Mouse (Mus musculus) urinary bladder, adult 2 months (tissue): ENCODE results near the gene Eif4g3. TPM values are rescaled to one million over a fixed set of nuclear protein-coding genes. Genes with fewer than 3 reads are reported as not detected.

Experiments
- DNase-seq: peaks from one replicate; pipeline ENCODE4 v3.0.0; 2022; ENCODE audit warnings: low spot score
- polyA plus RNA-seq: library from polyadenylated mRNA; depleted of rRNA; stranded (reverse); fragments of >200 nt; gene quantifications from 2 replicates; pipeline ENCODE4 v1.2.3, GENCODE M21; 2012

Gene Eif4g3
- polyA plus RNA-seq, 1 experiment = 64.2 TPM

DNA sequence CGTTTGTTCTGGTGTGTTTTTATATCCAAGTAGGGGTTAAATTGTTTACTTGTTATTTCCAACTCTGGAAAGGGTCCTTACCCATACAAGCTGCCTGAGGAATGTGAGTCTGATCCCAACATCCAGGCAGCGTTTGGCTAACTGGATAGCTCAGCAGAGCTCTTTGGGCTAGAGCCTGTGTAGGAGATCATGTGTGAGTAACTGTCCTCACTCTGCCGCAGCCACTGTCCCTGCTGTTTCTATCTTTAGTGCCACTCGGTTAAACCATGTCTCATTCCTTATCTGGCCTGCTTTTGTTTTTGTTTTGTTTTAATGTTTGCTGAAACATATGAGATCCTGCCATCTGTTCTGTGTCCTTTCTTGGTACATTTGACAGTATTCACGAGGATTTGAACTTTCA lies 168.1 kb downstream of the Eif4g3 start:
- no peak for DNase-seq

DNA sequence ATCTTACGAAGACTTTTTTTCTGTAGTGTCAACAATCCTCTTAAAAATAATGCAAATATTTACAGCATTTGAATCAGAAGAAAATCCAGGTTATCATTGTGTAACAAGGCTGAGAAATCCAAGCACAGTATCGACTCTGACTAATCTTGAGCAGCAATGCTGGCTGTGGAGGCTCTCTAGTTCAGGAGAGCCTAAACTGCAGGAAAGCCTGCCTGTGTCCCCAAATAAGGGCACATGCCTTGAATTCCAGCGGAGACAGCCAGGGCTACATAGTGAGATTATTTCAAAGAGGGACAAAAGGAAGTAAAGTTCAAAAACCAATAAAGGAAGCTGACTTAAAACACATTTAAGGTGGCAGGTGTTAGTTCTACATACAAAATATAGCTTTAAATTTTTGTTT lies 168.7 kb downstream of the Eif4g3 start:
- no peak for DNase-seq

DNA sequence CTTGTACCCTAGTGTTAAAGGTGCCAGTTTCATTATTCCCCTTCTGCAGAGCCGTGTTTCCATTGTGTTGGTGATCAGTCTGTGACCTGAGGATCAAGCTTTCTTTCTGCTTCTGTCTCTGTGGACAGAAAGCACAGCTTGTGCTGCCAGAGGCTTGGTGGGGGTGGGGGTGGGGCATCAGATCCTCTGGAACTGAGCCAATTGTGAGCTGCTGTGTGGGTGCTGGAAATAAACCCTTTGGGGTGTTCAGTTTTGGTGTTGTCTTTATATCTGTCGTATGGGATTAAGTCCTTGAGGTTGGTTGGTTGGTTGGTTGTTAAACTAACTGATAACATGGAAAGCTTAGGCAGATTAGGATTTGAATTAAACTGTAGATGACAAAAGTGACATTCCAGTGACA lies 171.0 kb downstream of the Eif4g3 start:
- no peak for DNase-seq

DNA sequence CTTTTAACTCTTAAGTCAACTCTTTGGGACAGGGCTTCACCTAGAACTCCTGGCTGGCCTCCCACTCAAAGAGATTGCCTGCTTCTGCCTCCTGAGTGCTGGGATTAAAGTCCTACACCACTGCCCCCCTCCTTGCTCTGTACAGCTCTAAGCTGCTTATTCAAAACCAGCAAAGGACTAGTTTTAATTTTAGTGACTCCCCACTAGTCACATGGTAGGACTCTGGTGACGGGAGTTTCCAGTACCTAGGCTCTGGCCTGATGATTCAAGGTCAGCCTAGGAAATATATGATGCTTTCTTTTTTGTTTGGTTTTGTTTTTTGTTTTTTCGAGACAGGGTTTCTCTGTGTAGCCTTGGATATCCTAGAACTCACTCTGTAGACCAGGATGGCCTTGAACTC lies 172.0 kb downstream of the Eif4g3 start:
- no peak for DNase-seq

DNA sequence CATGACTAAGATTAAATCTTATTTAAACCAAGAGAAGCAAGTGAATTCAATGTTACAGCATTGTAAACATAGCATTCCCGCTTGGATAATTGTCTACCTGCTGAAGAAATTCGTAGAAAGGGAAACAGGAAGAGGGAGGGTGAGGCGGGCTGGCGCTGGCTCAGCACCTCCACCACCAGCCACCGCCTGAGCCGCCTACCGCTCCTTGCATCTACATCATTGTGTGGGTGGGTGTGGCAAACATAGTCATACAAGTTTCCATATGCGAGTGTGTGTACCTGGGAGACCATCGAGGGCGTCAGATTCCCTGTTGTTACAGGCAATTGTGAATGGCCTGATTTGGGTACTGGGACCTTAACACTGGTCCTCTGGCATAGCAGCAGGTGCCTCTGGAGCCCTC lies 173.7 kb downstream of the Eif4g3 start:
- no peak for DNase-seq

DNA sequence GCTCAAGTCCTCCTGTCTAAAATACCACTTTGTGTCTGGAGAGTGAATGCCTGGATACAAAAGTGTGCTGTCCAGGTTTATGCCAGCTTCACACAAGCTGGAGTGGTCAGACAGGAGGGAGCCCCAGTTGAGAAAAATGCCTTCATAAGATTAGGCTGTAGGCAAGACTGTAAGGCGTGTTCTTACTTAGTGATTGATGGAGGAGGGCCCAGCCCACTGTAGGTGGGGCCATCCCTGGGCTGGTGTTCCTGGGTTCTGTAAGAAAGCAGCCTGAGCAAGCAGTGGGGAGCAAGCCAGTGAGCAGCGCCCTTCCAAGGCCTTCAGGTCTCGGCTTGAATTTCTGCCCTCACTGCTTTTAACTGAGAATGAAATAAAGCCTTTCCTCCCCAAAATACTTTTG lies 175.3 kb downstream of the Eif4g3 start:
- DNase-seq = no peak

DNA sequence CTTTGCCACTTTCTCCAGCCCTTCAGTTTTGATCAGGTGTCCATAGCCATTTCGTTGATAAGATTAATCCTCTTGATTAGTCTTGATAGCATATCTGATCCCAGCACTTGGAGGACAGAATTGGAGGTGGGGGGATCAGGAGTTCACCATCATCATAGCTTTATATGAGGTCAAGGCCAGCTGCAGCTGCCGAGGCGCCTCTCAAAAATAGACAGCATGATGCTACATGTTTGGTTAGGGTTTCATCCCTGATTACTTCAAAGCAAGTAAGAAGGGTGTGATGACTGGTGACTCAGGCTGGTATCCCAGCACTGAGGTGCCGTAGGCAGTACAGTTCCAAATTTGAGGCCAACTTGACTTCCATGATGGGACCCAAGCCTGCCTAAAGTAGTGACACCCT lies 176.6 kb downstream of the Eif4g3 start:
- DNase-seq = no peak

DNA sequence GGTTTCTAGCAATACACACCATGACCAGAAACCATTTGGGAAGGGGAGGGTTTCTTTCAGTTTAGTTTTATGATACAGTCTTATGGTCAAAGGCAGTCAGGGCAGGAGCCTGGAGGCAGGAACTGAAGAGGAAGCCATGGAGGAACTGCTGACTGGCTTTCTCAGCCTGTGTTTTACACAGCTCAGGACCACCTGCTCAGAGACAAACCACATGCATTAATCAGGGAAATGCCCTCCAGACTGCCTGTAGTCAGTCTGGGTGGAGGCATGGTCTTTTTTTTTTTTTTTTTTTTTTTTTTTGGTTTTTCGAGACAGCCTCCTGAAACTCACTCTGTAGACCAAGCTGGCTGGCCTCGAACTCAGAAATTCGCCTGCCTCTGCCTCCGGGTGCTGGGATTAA lies 179.9 kb downstream of the Eif4g3 start:
- no peak for DNase-seq

DNA sequence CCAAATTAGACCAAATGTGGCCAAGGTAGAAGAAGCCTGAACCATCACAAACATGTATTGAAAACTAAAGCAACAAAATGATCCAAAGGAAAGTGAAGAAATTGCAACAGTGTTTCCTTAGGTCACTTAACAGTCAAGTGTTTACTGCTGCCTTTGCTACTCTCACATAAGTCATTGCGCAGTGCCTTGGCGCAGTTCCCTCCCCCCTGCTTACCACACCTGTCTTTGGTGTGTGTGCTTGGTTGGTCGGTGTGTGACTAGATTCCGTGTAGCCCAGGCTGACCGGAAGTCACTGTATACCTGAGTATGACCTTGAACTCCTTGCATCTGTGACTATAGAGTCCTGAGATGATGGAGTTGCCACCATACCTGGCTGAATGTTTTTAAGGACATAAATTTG lies 186.6 kb downstream of the Eif4g3 start:
- no peak for DNase-seq

DNA sequence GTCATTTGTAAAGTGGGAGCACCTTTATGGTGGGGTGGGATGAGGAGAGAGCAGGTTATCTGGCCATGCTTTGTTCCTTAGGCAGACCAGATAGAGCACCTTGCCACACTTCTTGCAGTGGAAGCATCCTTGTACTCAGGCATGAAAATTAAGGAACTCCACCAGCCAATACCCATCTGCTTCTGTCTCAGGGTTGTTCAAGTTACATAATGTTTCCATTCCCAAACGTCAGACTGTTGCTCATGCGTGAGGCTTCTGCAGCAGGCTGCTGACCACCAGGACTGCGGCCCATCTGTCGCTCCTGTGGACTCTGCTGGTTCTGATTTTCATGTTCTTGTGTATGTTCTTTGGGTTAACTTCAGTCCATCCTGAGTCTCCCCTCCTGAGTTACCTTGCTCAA lies 187.9 kb downstream of the Eif4g3 start:
- DNase-seq = no peak

DNA sequence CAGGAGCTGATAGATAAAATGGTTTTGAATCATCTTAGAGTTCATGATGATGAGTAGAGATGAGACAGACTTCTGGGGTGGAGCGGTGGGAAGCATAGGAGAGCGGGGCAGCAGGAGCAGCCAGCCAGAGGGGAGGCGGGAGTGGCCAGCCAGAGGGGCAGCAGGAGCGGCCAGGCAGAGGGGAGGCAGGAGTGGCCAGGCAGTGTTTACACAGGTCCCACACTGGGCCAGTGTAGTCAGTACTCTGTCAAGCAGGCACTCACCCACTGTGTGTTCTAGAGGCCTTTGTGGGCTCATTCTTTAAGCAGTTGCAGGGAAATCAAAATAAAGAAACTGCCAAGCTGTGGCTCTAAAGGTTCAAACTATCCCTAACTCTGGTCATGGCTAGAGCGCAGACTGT lies 191.2 kb downstream of the Eif4g3 start:
- DNase-seq = no peak

DNA sequence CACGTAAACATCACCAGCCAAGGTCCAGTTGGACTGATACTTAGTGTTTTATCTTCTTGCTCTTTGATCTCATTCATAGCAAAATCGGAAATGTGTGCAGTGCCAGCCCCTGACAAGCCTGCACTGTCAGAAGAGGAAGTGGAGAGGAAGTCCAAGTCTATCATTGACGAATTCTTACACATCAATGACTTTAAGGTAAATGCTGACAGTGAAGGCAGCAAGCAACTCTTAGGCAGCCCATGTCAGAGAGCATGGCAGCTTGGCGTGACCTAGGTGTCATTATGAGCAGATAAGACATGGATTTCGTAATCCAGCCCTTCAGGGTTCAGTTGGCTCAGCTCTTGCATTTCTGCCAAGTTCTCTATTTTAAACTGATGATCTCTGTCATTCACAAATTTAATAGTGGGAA lies 191.8 kb downstream of the Eif4g3 start:
- DNase-seq = no peak

DNA sequence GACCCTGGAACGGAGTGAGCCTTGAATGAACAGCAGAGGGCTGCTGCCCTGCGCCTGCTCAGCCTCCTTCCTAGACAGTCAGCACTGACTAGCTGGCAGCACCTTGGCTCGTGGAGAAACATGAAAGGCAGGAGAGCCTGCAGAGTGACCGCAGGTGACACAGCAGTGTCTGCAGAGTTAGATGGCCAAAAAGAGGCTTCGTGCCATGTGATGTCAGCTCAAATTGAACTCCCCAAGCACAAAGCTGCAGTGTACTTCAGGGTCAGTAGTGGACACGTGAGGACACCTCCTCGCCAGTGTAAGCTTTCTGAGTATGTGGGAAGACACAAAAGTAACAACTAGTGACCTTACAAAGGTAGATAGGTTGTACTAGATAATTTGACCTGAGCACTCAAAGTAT lies 193.1 kb downstream of the Eif4g3 start:
- no peak for DNase-seq

DNA sequence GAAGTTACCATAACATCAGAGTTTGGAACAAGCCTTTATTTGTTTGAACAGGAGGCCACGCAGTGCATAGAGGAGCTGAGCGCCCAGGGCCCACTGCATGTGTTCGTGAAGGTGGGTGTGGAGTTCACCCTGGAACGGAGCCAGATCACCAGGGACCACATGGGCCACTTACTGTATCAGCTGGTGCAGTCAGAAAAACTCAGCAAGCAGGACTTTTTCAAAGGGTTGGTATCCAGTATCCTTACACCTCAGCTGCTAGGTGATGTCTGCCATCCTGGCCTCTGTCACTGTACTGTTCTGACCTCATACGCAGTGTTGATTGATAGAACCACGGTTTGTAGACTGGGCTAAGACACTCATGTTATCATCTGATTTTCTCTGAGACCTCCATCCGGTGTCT lies 195.2 kb downstream of the Eif4g3 start:
- DNase-seq = no peak

DNA sequence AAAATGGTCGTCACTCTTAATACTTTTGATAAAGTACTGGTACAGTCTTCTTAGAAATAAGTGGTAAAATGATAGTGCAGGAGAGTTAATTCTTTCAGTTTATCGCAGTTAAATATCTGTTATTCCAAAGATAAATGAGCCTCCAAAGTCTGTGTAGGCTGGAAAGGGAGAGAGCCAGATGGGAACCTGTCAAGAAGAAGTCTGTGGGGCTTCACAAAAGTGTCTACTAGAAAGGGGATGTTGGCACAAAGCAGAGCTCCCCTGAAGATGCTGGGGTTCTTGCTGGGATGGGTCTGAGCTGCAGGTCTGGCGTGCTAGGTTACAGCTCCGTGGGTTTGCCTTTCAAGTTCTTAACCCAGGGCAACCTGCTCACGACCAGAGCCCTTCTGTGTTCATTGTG lies 199.7 kb downstream of the Eif4g3 start:
- no peak for DNase-seq

DNA sequence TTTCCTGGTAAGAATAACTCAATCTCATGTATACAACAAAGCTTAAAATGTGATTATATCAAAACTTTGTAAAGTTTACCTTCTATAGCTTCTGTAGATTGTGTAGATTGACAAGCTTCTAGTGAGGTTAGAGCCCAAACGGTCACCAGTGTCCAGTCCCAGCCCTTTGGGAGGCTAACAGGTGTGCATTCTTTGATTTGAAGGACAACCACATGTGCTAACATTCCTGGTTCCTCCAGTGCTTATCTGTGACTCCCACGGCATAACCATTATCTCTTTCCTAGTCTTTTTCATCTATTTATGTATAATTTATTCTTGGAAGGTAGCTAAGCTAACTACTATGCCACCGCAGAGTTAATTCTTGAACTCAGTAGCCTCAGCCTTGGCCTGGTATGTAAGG lies 207.9 kb downstream of the Eif4g3 start:
- DNase-seq = no peak

DNA sequence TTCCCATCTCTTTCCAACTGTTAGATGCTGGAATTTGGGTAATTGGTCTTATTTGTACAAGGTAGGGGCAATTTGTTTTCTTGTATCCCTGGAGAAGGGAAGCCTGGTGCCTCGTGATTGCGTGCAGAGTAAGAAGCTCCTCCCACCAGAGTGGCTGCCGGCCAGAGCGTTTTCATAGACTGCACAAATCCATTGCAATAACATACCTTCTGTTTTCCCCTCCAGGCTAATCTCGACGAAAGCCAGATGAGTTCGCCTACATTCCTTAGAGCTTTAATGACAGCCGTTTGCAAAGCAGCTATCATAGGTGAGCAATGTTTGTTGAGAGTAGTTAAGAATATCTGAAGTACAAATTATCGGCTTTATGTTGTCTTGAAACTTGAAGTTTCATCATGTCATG lies 208.9 kb downstream of the Eif4g3 start:
- DNase-seq = no peak

DNA sequence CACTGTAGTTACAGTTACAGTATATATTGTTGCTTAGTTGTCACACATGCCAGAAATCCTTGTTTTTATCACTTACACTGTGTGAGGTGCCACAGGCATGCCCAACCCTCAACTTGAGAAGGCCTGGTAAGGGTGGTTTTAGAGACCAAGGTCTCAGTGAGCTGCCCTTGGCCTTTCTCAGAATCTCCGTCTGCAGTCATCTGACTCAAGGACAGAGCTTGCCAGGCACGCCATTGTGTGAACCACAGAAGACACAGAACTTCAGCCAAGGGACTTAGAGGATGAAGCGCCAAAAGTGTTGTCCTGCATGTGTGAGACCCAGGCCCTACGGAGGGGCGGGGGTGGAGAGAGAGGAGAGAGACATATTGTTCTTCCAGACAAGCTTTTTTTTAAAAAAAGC lies 217.3 kb downstream of the Eif4g3 start:
- no peak for DNase-seq

DNA sequence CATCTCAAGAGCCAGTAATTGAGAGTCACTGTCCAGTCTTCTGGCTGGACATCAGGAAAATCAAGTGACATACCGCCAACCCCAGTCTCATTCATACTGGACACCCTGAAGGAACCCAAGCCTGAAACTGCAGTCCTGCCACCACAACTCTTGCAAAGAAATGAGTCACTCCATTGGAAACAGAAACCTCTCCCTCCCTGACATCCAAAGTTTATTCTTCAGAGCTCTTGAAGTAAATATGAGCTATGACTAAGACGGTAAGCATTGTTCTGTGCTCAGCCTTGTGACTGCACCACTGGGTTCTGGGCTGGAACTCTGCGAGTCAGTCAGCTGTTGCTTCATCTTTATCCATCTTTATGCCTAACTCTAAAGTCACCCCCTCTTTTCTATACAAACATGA lies 221.0 kb downstream of the Eif4g3 start:
- DNase-seq = no peak

DNA sequence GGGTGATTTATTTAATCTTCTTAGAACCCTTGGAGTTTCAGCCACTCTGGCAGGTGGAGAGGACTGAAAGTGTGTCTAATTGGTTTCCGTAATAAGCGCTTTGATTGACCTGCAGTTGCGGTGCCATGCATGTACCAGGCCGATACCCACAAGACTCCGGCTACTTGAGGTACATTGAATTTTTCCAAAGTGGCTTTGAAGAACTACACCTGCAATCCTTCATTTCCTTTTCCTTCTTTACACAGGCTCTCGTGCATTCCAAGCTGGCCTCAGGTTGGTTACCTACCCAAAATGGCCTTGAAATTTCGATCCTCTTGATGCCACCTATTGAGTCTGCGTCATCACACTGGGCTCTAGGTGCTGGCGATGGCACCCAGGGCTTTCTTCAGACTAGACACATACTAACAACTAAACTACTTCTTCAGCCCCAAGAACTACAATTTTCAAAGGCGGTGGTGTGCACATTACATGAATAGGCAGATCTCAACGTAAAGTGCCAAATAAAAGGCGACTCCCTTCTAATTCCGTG lies 222.9 kb downstream of the Eif4g3 start:
- DNase-seq = no peak

DNA sequence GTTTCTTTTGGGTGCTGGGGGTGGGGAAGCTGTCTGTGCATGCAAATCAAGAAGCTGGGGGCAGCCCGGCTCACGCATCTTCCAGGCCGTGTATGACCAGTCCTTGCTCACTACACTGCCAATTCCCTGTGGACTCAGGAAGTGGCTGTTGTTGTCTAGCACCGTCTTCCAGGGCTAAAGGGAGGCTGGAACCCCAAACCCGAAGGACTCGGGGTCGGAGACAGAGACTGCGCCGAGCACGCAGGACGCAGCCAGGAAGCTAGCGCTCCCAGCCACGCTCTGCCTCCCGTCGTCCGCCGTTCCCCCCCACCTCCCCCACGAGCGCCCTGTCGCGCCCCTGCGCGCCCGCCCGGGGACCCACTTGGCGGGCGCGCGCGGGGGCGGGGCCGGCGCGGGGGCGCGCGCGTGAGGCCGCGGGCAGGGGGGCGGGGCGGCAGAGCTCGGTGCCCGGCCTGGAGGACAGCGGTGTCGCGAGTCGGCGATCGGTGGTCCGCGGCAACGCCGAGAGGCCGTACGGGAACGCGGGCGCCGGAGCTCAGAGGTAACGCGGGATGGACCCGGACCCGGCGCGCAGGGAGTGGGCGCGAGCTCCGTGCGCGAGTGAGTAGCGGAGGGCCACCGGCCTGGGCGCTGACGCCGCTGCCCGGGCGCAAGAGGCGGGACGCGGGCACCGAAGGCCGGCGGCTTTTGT lies 223.5 kb downstream of the Eif4g3 start, which contains the start of gene Hp1bp3:
Hp1bp3 (plus strand) TSS at position 97 of the 691 bp plus-strand sequence.
- peak; percentile 75 for DNase-seq

DNA sequence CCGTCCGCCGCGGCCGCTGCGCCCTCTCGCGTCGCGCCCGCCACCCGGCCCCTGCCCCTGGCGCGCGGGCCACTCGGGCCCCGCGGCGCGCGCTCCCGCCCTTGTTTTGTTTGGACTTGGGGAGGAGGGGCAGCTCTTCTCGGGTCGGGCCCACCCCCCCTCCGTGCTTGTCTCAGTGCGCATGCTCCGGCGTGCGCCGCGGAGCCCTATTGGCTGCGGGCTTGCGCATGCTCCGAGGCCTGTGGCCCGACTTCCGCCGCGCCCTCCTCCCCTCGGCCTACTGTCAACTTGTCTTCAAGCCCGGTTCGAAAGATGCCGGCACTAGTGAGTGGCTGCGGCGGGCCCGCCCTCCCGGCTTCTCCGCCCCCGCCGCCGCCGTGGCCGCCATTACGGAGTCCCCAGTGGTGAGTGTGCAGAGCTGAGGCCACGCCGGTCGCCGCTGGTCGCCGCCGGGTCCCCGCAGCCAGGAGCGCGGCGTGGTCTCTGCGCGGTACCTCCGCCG lies 224.1 kb downstream of the Eif4g3 start:
- peak; percentile 96 for DNase-seq

DNA sequence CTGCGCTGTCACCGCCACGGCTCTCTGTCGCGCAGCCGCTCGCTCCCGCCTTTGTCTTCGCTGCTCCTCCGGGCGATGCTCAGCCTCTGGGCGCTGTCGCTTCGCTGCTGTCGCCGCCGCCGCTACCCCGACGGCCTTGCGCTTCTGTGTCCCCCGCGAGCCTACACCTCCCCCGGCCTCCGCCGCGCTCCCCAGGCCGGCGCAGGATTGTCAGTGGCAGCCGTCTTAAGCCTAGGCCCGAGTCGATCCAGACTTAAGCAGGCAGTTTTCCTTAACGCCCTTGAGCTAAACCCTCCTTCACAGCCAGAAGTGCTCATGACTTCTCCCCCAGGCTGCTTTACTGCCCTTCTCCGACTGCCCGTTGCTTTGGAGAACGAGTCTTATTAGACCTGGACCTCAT lies 224.6 kb downstream of the Eif4g3 start:
- peak; percentile 47 for DNase-seq
